Mouse (Mus musculus): ENCODE measurements around the gene Tctex1d4. TPM values are rescaled to one million over a fixed set of nuclear protein-coding genes. Genes with fewer than 3 reads are reported as not detected.

Tctex1d4 gene
- total and polyA plus RNA-seq, 2 experiments from 2014 or later: not detected

DNA sequence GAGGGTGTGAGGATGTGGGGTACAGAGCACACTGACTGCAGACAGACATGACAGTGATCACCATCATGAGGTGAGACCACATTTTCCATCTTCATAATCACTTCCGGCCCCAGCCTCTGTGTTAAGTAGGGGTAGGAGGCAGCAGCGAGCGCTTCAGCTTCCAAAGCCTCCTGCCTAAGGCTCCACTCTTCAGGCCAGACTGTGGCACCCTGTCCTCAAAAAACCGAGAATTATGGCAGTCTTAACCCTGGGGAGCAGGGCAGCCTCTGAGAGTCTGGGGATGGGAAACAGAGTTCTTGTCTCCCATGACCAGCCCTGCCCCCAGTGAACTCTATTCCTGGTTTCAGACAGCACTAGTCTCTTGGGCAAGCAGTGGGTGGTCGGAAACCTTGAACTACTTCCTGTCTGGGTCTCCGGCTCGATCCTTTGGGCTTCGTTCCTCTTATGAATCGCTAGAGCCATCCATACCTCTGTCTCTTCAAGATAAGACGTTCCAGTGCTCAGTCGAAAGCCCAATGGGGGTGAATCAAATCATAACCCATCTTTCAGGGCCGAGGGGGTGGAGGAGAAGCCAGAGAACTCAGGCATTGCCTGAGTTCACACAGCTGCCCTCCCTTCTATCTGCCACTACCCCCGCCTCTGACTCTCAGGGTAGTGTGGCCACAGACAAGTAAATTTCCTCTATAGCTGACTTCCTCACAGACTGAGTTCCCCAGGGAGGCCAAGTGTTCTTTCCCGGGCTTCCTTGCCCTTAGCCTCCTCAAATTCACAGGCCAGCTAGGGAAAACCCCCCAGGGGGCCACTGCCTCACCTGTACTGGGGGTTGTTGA is 1.9 kb upstream of the Tctex1d4 start:
- DNase-seq (ENCODE audit: low spot score) (no peak), ATAC-seq (ENCODE audit: insufficient read depth, low read depth) (no peak)
- peak overlapping the region; percentile 97 for H3K27ac ChIP-seq (ENCODE audit: low read depth)
- peak overlapping the region; percentile 13; the same call in 1 of the 2 replicates for H3K4me2 ChIP-seq (ENCODE audit: low read depth, low read length)
- WGBS: 38% methylated on average over 14 of the region's 14 CpGs
- peaks cover 6% of the 10 kb centered on the region; the same call in 1 of the 2 replicates for H3K4me1 ChIP-seq (ENCODE audit: control insufficient read depth, insufficient read depth)
- no peak overlapping the region for H3K4me3 ChIP-seq (ENCODE audit: low read depth, low read length)
- H3K27me3 ChIP-seq (ENCODE audit: control insufficient read depth, insufficient read depth, low read length): no peaks in the 10 kb centered on the region
- H3K36me3 ChIP-seq (replicated peaks; ENCODE audit: control insufficient read depth, insufficient read depth, low read length): 0 out of 2 replicates have a peak, but pooled peaks cover 8% of the 10 kb centered on the region
- H3K9ac ChIP-seq (replicated peaks; ENCODE audit: low read depth, low read length): no peak overlapping the region
- TF ChIP-seq EP300 (IDR thresholded peaks at IDR 0.05; ENCODE audit: low read depth) (no peak), CTCF (IDR thresholded peaks at IDR 0.05; ENCODE audit: low read depth) (no peak)
- no peaks in the 10 kb centered on the region for H3K9me3 ChIP-seq (replicated peaks; ENCODE audit: control insufficient read depth, low read length)

DNA sequence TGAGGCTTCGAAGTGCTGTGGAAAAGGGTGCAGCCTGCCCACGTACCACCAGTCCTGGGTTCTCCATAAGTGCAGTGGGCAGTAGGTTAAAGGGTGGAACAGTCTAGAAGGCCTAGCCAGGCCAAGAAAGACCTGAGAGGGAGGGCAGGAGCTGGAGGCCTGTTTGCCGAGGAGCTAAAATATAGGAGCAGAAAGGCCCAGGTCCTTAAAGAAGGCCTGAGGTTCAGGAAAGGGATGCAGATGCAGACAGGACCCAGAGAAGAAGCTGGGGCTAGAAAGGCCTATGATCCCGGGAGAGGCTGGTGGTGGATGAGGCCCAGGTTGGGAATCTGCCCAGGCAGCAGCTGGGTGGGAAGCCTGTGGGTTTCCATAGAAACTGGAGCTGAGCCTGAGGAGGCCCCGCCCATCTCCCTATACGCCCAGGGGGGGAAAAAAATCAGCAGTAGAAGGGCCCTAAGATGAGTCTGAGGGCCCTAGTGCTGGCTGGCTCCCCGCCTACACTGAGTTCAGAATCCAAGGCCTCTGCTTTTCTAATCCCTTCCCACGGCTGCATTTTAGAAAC is 1.2 kb upstream of the Tctex1d4 start, which contains the start of gene Btbd19:
Gene Btbd19 (minus strand): TSS at position 378 of the 562 bp plus-strand sequence.
- H3K4me3 ChIP-seq (ENCODE audit: low read depth, low read length): no peak within 1 kb of the TSS
- DNase-seq (ENCODE audit: low spot score) (peak; percentile 62), ATAC-seq (ENCODE audit: insufficient read depth, low read depth) (peak; percentile 49)
- 41% methylated on average over 8 of the region's 8 CpGs for WGBS
- H3K4me2 ChIP-seq (ENCODE audit: low read depth, low read length): peak within 1 kb of the TSS; percentile 31
- 0 out of 2 replicates have a peak, but pooled peaks cover 6% of the 10 kb centered on the region for H3K4me1 ChIP-seq (ENCODE audit: control insufficient read depth, insufficient read depth)
- H3K9me3 ChIP-seq (replicated peaks; ENCODE audit: control insufficient read depth, low read length): no peaks in the 10 kb centered on the region
- TF ChIP-seq CTCF (IDR thresholded peaks at IDR 0.05; ENCODE audit: low read depth): no peak
- TF ChIP-seq EP300 (IDR thresholded peaks at IDR 0.05; ENCODE audit: low read depth): no peak
- H3K9ac ChIP-seq (replicated peaks; ENCODE audit: low read depth, low read length): peak within 1 kb of the TSS; percentile 31
- H3K27ac ChIP-seq (ENCODE audit: low read depth): peak within 1 kb of the TSS; percentile 97
- no peaks in the 10 kb centered on the region for H3K27me3 ChIP-seq (ENCODE audit: control insufficient read depth, insufficient read depth, low read length)
- H3K36me3 ChIP-seq (replicated peaks; ENCODE audit: control insufficient read depth, insufficient read depth, low read length): 0 out of 2 replicates have a peak, but pooled peaks cover 8% of the 10 kb centered on the region

GRCm38 (mm10) chr4:117125910-117126674 is 502 bp upstream of the Tctex1d4 start:
- 39% methylated on average over 15 of the region's 15 CpGs for WGBS

GRCm38 (mm10) chr4:117127991-117128686 is 1.5 kb downstream of the Tctex1d4 start:
- H3K9ac ChIP-seq (replicated peaks; ENCODE audit: low read depth, low read length): no peak overlapping the region
- no peaks in the 10 kb centered on the region for H3K9me3 ChIP-seq (replicated peaks; ENCODE audit: control insufficient read depth, low read length)
- H3K4me2 ChIP-seq (ENCODE audit: low read depth, low read length): no peak overlapping the region
- H3K27me3 ChIP-seq (ENCODE audit: control insufficient read depth, insufficient read depth, low read length): peaks cover 7% of the 10 kb centered on the region; the same call in 1 of the 2 replicates
- no peak overlapping the region for H3K27ac ChIP-seq (ENCODE audit: low read depth)
- no peak overlapping the region for H3K4me3 ChIP-seq (ENCODE audit: low read depth, low read length)
- 0 out of 2 replicates have a peak, but pooled peaks cover 6% of the 10 kb centered on the region for H3K4me1 ChIP-seq (ENCODE audit: control insufficient read depth, insufficient read depth)
- 0 out of 2 replicates have a peak, but pooled peaks cover 8% of the 10 kb centered on the region for H3K36me3 ChIP-seq (replicated peaks; ENCODE audit: control insufficient read depth, insufficient read depth, low read length)
- TF ChIP-seq CTCF (IDR thresholded peaks at IDR 0.05; ENCODE audit: low read depth) (no peak), EP300 (IDR thresholded peaks at IDR 0.05; ENCODE audit: low read depth) (no peak)
- WGBS: 85% methylated on average over 33 of the region's 33 CpGs
- DNase-seq (ENCODE audit: low spot score) (no peak), ATAC-seq (ENCODE audit: insufficient read depth, low read depth) (no peak)

More at GRCm38 (mm10) chr4:117125910-117126674, 502 bp upstream of the Tctex1d4 start:
- no peak overlapping the region for H3K4me3 ChIP-seq (ENCODE audit: low read depth, low read length)
- peak overlapping the region; percentile 97 for H3K27ac ChIP-seq (ENCODE audit: low read depth)
- DNase-seq (ENCODE audit: low spot score): peak; percentile 90
- no peaks in the 10 kb centered on the region for H3K9me3 ChIP-seq (replicated peaks; ENCODE audit: control insufficient read depth, low read length)
- 0 out of 2 replicates have a peak, but pooled peaks cover 6% of the 10 kb centered on the region for H3K4me1 ChIP-seq (ENCODE audit: control insufficient read depth, insufficient read depth)
- H3K4me2 ChIP-seq (ENCODE audit: low read depth, low read length): peak overlapping the region; percentile 31
- H3K9ac ChIP-seq (replicated peaks; ENCODE audit: low read depth, low read length): peak overlapping the region; percentile 31
- no peaks in the 10 kb centered on the region for H3K27me3 ChIP-seq (ENCODE audit: control insufficient read depth, insufficient read depth, low read length)
- no peak for TF ChIP-seq CTCF (IDR thresholded peaks at IDR 0.05; ENCODE audit: low read depth)
- peak; percentile 44; the same call in 1 of the 2 replicates for TF ChIP-seq EP300 (IDR thresholded peaks at IDR 0.05; ENCODE audit: low read depth)
- ATAC-seq (ENCODE audit: insufficient read depth, low read depth): peak; percentile 81
- 0 out of 2 replicates have a peak, but pooled peaks cover 8% of the 10 kb centered on the region for H3K36me3 ChIP-seq (replicated peaks; ENCODE audit: control insufficient read depth, insufficient read depth, low read length)

Data from heart, postnatal 0 days (tissue).